Mouse (Mus musculus) brain, adult 2 months (tissue): ENCODE measurements at regions not wholly inside any gene's neighbourhood (a gene's known extent, or its start where the extent isn't known, plus 50 kb on each side); places are given as distances from the start of the nearest gene placed in this dataset.

Source experiments
- DNase-seq: peaks from one replicate; pipeline ENCODE4 v3.0.0; 2011; ENCODE audit warnings: low read depth, low spot score

- DNase-seq = peak; percentile 8
Measured at GRCm38 (mm10) chr16:66487194-66487944, 672.3 kb downstream of the Vgll3 start.

- DNase-seq = peak; percentile 40
Measured at GRCm38 (mm10) chr16:66495532-66495931, 680.5 kb downstream of the Vgll3 start.
